Comparison of ENCODE assay signal across 9 mouse cellular contexts in genomic region chr2:167417694-167418093, GRCm38 (mm10). TPM values are rescaled to one million over a fixed set of nuclear protein-coding genes. Genes with fewer than 3 reads are reported as not detected.
DNase-seq lines count a peak whose midpoint lies in the region; ATAC-seq and TF ChIP-seq lines count a peak whose summit lies in the region.
"Had no signal": no experiment of that assay in that cellular context is flagged by ENCODE, and none has a peak within 500 bp of the region (broad histone marks: within the 10 kb centered on the region; RNA-seq: fewer than 3 reads in every experiment).

No protein-coding gene starts in this region.

- H3K4me1 ChIP-seq in midbrain, embryonic 10.5 days, result peaks cover 21% of the 10 kb centered on the region
- H3K4me1 ChIP-seq in midbrain, embryonic 15.5 days, result peaks cover 15% of the 10 kb centered on the region
- H3K4me1 ChIP-seq in embryonic facial prominence, embryonic 10.5 days, result peaks cover 17% of the 10 kb centered on the region
- peaks cover 10% of the 10 kb centered on the region; the same call in 1 of the 2 replicates for H3K4me1 ChIP-seq in kidney, postnatal 0 days (replicated peaks; ENCODE audit: insufficient read depth, low read length)

- no peak overlapping the region for H3K4me2 ChIP-seq in midbrain, embryonic 15.5 days
- no peak overlapping the region for H3K4me2 ChIP-seq in kidney, postnatal 0 days (ENCODE audit: low read length)
- H3K4me2 ChIP-seq: neural tube, embryonic 13.5 days had no signal

- H3K4me3 ChIP-seq in midbrain, embryonic 10.5 days, result no peak overlapping the region
- H3K4me3 ChIP-seq in midbrain, embryonic 15.5 days, result no peak overlapping the region
- H3K4me3 ChIP-seq in embryonic facial prominence, embryonic 10.5 days, result no peak overlapping the region
- H3K4me3 ChIP-seq in kidney, postnatal 0 days (replicated peaks; ENCODE audit: low read depth, low read length), result no peak overlapping the region
- H3K4me3 ChIP-seq: neural tube, embryonic 13.5 days had no signal

- no peak overlapping the region for H3K9ac ChIP-seq in midbrain, embryonic 15.5 days
- no peak overlapping the region for H3K9ac ChIP-seq in kidney, postnatal 0 days (ENCODE audit: low read depth, low read length)
- H3K9ac ChIP-seq: neural tube, embryonic 13.5 days had no signal

- H3K9me3 ChIP-seq in midbrain, embryonic 10.5 days (replicated peaks), result 0 out of 2 replicates have a peak, but pooled peaks cover 3% of the 10 kb centered on the region
- no peaks in the 10 kb centered on the region for H3K9me3 ChIP-seq in midbrain, embryonic 15.5 days
- 0 out of 2 replicates have a peak, but pooled peaks cover 2% of the 10 kb centered on the region for H3K9me3 ChIP-seq in embryonic facial prominence, embryonic 10.5 days
- H3K9me3 ChIP-seq in kidney, postnatal 0 days (replicated peaks; ENCODE audit: low read length), result no peaks in the 10 kb centered on the region
- H3K9me3 ChIP-seq: neural tube, embryonic 13.5 days had no signal

- no peak overlapping the region for H3K27ac ChIP-seq in midbrain, embryonic 10.5 days (replicated peaks)
- no peak overlapping the region for H3K27ac ChIP-seq in midbrain, embryonic 15.5 days
- H3K27ac ChIP-seq in embryonic facial prominence, embryonic 10.5 days (replicated peaks), result no peak overlapping the region
- no peak overlapping the region for H3K27ac ChIP-seq in kidney, postnatal 0 days
- H3K27ac ChIP-seq: neural tube, embryonic 13.5 days had no signal

- DNase-seq in midbrain, embryonic 10.5 days (ENCODE audit: low spot score), result peak; percentile 57
- DNase-seq in adrenal gland, adult 2 months, result peak; percentile 79
- DNase-seq in embryonic facial prominence, embryonic 10.5 days (ENCODE audit: low spot score), result peak; percentile 77
- DNase-seq in kidney, postnatal 0 days (ENCODE audit: low spot score), result peak; percentile 80
- DNase-seq in lung, postnatal 10 days, result peak; percentile 81
- DNase-seq in spleen, postnatal 10 days (ENCODE audit: low spot score in 2 of 2), result peak; percentile 66 to 79

- no peak for ATAC-seq in midbrain, embryonic 15.5 days (replicated peaks)
- no peak for ATAC-seq in kidney, postnatal 0 days (replicated peaks; ENCODE audit: low FRiP score, low read depth)
- ATAC-seq in activated CD4-positive, CD25-positive, alpha-beta regulatory T cell, adult 4 months, result no peak

- no peaks in the 10 kb centered on the region for H3K36me3 ChIP-seq in midbrain, embryonic 10.5 days
- no peaks in the 10 kb centered on the region for H3K36me3 ChIP-seq in midbrain, embryonic 15.5 days (replicated peaks)
- H3K36me3 ChIP-seq in embryonic facial prominence, embryonic 10.5 days (replicated peaks), result no peaks in the 10 kb centered on the region
- no peaks in the 10 kb centered on the region for H3K36me3 ChIP-seq in kidney, postnatal 0 days (ENCODE audit: insufficient read depth, low read length)
- H3K36me3 ChIP-seq: neural tube, embryonic 13.5 days had no signal

- 48% methylated on average over 4 of the region's 4 CpGs for WGBS in midbrain, embryonic 10.5 days
- WGBS in midbrain, embryonic 15.5 days, result 44% methylated on average over 4 of the region's 4 CpGs
- WGBS in embryonic facial prominence, embryonic 10.5 days, result 31% methylated on average over 4 of the region's 4 CpGs
- 34% methylated on average over 4 of the region's 4 CpGs for WGBS in kidney, postnatal 0 days

- H3K27me3 ChIP-seq in midbrain, embryonic 10.5 days (ENCODE audit: low read depth, poor library complexity, severe bottlenecking), result no peaks in the 10 kb centered on the region
- H3K27me3 ChIP-seq in midbrain, embryonic 15.5 days (replicated peaks), result no peaks in the 10 kb centered on the region
- no peaks in the 10 kb centered on the region for H3K27me3 ChIP-seq in embryonic facial prominence, embryonic 10.5 days (replicated peaks; ENCODE audit: low read depth, poor library complexity, severe bottlenecking)
- H3K27me3 ChIP-seq in kidney, postnatal 0 days (ENCODE audit: insufficient read depth, low read length), result no peaks in the 10 kb centered on the region
- H3K27me3 ChIP-seq: neural tube, embryonic 13.5 days had no signal

- TF ChIP-seq CTCF in kidney, postnatal 0 days (IDR thresholded peaks at IDR 0.05; ENCODE audit: low read depth), result peak; percentile 77

RNA-seq across cellular contexts. Expression of gene Slc9a8, which starts 3.8 kb away (rescaled TPM):
- polyA plus RNA-seq in midbrain, embryonic 10.5 days (2016; fragmentation: Nextera tagmentation; extraction: Ambion mirVana), result 21.6 and 25.6 TPM in 2 replicates
- polyA plus RNA-seq in midbrain, embryonic 15.5 days (2015; fragmentation: Nextera tagmentation; extraction: Ambion mirVana), result 20.2 and 23.2 TPM in 2 replicates
- 10 to 100 TPM; 33.8 to 40.2 TPM for total RNA-seq in adrenal gland, adult 2 months (2021)
- polyA plus RNA-seq in adrenal gland, adult 2 months (2012; rRNA removed), result 51.2 and 67.5 TPM in 2 replicates
- 24.3 and 25.9 TPM in 2 replicates for polyA plus RNA-seq in embryonic facial prominence, embryonic 10.5 days (2016; fragmentation: Nextera tagmentation; extraction: Ambion mirVana)
- 14.2 and 15.5 TPM in 2 replicates for polyA plus RNA-seq in kidney, postnatal 0 days (2015; fragmentation: Nextera tagmentation; extraction: Ambion mirVana)
- polyA plus RNA-seq in activated CD4-positive, CD25-positive, alpha-beta regulatory T cell, adult 4 months (2017; shearing (Covaris generic)), result 10 to 100 TPM; 35.4 to 43.2 TPM
